Mouse (Mus musculus) thymus, adult 2 months (tissue): ENCODE data around the gene Gab3.

ENCODE experiments used
- CTCF ChIP-seq: fragments of 200-500 bp; IDR thresholded peaks from 2 replicates; pipeline ENCODE4 v1.5.1; 2012; ENCODE audit warnings: mild to moderate bottlenecking, control low read depth, low read length, moderate library complexity, borderline replicate concordance; ENCODE audit not compliant: control insufficient read depth, poor library complexity, insufficient read depth; ENCODE audit errors: extremely low read depth
- POLR2A ChIP-seq: fragments of 200-500 bp; IDR thresholded peaks from 2 replicates; pipeline ENCODE4 v1.6.1; 2012; ENCODE audit warnings: mild to moderate bottlenecking, low read length, control low read depth, moderate library complexity; ENCODE audit not compliant: control insufficient read depth, poor library complexity, insufficient read depth; ENCODE audit errors: extremely low read depth

GRCm38 (mm10) chrX:75044595-75044994 lies 40.7 kb downstream of the Gab3 start:
- TF ChIP-seq CTCF (no peak), POLR2A (no peak)
